11 mouse cellular contexts compared by ENCODE assay signal in the genomic region with DNA sequence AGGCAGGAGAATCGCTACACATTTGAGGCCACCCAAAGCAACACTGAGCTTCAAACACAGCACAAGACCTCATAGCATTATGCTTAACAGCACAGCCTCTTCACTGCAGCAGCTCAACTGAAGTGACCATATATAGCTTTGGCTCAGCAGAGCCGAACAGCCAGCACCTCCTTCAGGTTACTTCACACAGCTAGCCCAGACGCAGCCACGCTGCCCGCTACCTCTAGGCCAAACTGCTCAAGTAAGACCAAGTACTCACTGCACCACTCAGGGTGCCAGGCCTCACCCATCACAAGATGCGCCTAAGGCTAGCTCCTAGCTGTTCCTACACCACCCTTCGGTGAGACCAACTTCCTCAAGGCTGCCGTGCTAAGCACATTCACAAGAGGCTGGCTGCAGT. TPM values are rescaled to one million over a fixed set of nuclear protein-coding genes. Genes with fewer than 3 reads are reported as not detected.
A peak's percentile ranks its signal among the peaks of the same experiment; 100 is the strongest.
DNase-seq lines count a peak whose midpoint lies in the region; ATAC-seq and TF ChIP-seq lines count a peak whose summit lies in the region.
"Had no signal": no experiment of that assay in that cellular context is flagged by ENCODE, and none has a peak within 500 bp of the region (broad histone marks: within the 10 kb centered on the region; RNA-seq: fewer than 3 reads in every experiment).

No protein-coding gene starts in this region.

- DNase-seq in heart, adult 18-20 months = no peak
- DNase-seq in testis, postnatal 10 days (ENCODE audit: low spot score) = no peak
- DNase-seq in kidney, adult 8-10 months = peak; percentile 39 to 77
- no peak for DNase-seq in stomach, postnatal 0 days (ENCODE audit: low spot score)
- DNase-seq in yolk sac, embryonic 10.5 days (ENCODE audit: low spot score) = no peak
- no peak for DNase-seq in thymus, adult 18-20 months

- H3K27me3 ChIP-seq in heart, embryonic 13.5 days (replicated peaks) = no peaks in the 10 kb centered on the region
- H3K27me3 ChIP-seq in testis, adult 2 months (ENCODE audit: control insufficient read depth, insufficient read depth, low read length) = no peaks in the 10 kb centered on the region
- no peaks in the 10 kb centered on the region for H3K27me3 ChIP-seq in stomach, postnatal 0 days (ENCODE audit: control insufficient read depth, insufficient read depth, low read length)
- H3K27me3 ChIP-seq: neural tube, embryonic 13.5 days had no signal

- peak overlapping the region; percentile 5; the same call in 1 of the 2 replicates for H3K4me3 ChIP-seq in heart, embryonic 13.5 days
- 0 out of 2 replicates have a peak overlapping the region, but pooled peaks have one; percentile 4 for H3K4me3 ChIP-seq in testis, adult 2 months (ENCODE audit: control insufficient read depth, low read depth, low read length)
- no peak overlapping the region for H3K4me3 ChIP-seq in stomach, postnatal 0 days (ENCODE audit: low read depth, low read length)
- H3K4me3 ChIP-seq: left cerebral cortex, adult 2 months; neural tube, embryonic 13.5 days had no signal

- no peak for TF ChIP-seq POLR2A in testis, adult 2 months (IDR thresholded peaks at IDR 0.05; ENCODE audit: control insufficient read depth, low read depth, low read length)

- H3K27ac ChIP-seq in heart, embryonic 13.5 days (replicated peaks) = peak overlapping the region; percentile 79
- H3K27ac ChIP-seq in testis, adult 2 months (ENCODE audit: control insufficient read depth, insufficient read depth, low read depth, low read length) = peak overlapping the region; percentile 17; the same call in 1 of the 2 replicates
- H3K27ac ChIP-seq in stomach, postnatal 0 days (replicated peaks) = peak overlapping the region; percentile 56
- H3K27ac ChIP-seq: left cerebral cortex, adult 2 months; neural tube, embryonic 13.5 days had no signal

- ATAC-seq in heart, embryonic 13.5 days (ENCODE audit: extremely low read depth, insufficient number of reproducible peaks, low FRiP score, low TSS enrichment) = no peak; the same call in 1 of the 2 replicates
- ATAC-seq in stomach, postnatal 0 days (ENCODE audit: low FRiP score, low TSS enrichment) = no peak

- TF ChIP-seq EP300 in stomach, postnatal 0 days (optimal IDR thresholded peaks at IDR 0.05) = no peak

- WGBS in heart, embryonic 13.5 days = 57% methylated on average over 8 of the region's 8 CpGs
- WGBS in stomach, postnatal 0 days = 65% methylated on average over 8 of the region's 8 CpGs

- H3K9ac ChIP-seq in heart, embryonic 13.5 days = peak overlapping the region; percentile 48
- no peak overlapping the region for H3K9ac ChIP-seq in stomach, postnatal 0 days (ENCODE audit: low read length)
- H3K9ac ChIP-seq: neural tube, embryonic 13.5 days had no signal

- no peaks in the 10 kb centered on the region for H3K9me3 ChIP-seq in heart, embryonic 13.5 days
- H3K9me3 ChIP-seq in stomach, postnatal 0 days (ENCODE audit: control insufficient read depth, low read length) = no peaks in the 10 kb centered on the region
- H3K9me3 ChIP-seq: neural tube, embryonic 13.5 days had no signal

- H3K4me2 ChIP-seq in heart, embryonic 13.5 days = peak overlapping the region; percentile 82
- no peak overlapping the region for H3K4me2 ChIP-seq in stomach, postnatal 0 days (replicated peaks; ENCODE audit: low read depth)
- H3K4me2 ChIP-seq: neural tube, embryonic 13.5 days had no signal

- H3K4me1 ChIP-seq in heart, embryonic 13.5 days = peaks cover 56% of the 10 kb centered on the region
- H3K4me1 ChIP-seq in testis, adult 2 months (ENCODE audit: control insufficient read depth, insufficient read depth, low read length) = peaks cover 4% of the 10 kb centered on the region
- H3K4me1 ChIP-seq in stomach, postnatal 0 days (replicated peaks; ENCODE audit: control insufficient read depth, insufficient read depth) = no peaks in the 10 kb centered on the region; the same call in 1 of the 2 replicates

- no peak for TF ChIP-seq CTCF in testis, adult 2 months (IDR thresholded peaks at IDR 0.05; ENCODE audit: control insufficient read depth, insufficient read depth, insufficient replicate concordance, low read depth, low read length)
- TF ChIP-seq CTCF in stomach, postnatal 0 days (IDR thresholded peaks at IDR 0.05; ENCODE audit: low read depth) = peak; percentile 39

- H3K36me3 ChIP-seq in heart, embryonic 13.5 days = peaks cover 38% of the 10 kb centered on the region
- peaks cover 5% of the 10 kb centered on the region for H3K36me3 ChIP-seq in testis, adult 2 months (ENCODE audit: control insufficient read depth, insufficient read depth, low read length)
- H3K36me3 ChIP-seq in stomach, postnatal 0 days (ENCODE audit: control insufficient read depth, insufficient read depth, low read length) = peaks cover 9% of the 10 kb centered on the region

RNA-seq across cellular contexts. Expression of a gene that starts 5.6 kb away (rescaled TPM):
- polyA plus RNA-seq in heart, embryonic 13.5 days (2015; fragmentation: Nextera tagmentation; extraction: Ambion mirVana) = 43.9 and 46.5 TPM in 2 replicates
- 10 to 100 TPM; 16.0 to 16.7 TPM for total RNA-seq in heart, adult 18-20 months (2021)
- polyA plus RNA-seq in testis, adult 2 months (2012; rRNA removed) = 143 and 168 TPM in 2 replicates
- 34.2 and 34.3 TPM in 2 replicates for polyA plus RNA-seq in stomach, postnatal 0 days (2015; fragmentation: Nextera tagmentation; extraction: Ambion mirVana)

RNA-seq across cellular contexts. Expression of a gene that starts 5.8 kb away (rescaled TPM):
- 15.1 and 16.0 TPM in 2 replicates for polyA plus RNA-seq in heart, embryonic 13.5 days (2015; fragmentation: Nextera tagmentation; extraction: Ambion mirVana)
- total RNA-seq in heart, adult 18-20 months (2021) = 1 to 10 TPM; 7.0 to 7.8 TPM
- polyA plus RNA-seq in testis, adult 2 months (2012; rRNA removed) = 226 and 236 TPM in 2 replicates
- polyA plus RNA-seq in stomach, postnatal 0 days (2015; fragmentation: Nextera tagmentation; extraction: Ambion mirVana) = 8.7 and 9.7 TPM in 2 replicates

RNA-seq across cellular contexts. Expression of a gene that starts 28.5 kb away (rescaled TPM):
- polyA plus RNA-seq in heart, embryonic 13.5 days (2015; fragmentation: Nextera tagmentation; extraction: Ambion mirVana) = 15.2 and 16.8 TPM in 2 replicates
- total RNA-seq in heart, adult 18-20 months (2021) = 1 to 10 TPM; 3.3 to 4.8 TPM
- polyA plus RNA-seq in testis, adult 2 months (2012; rRNA removed) = 8.1 and 8.9 TPM in 2 replicates
- 56.6 and 58.0 TPM in 2 replicates for polyA plus RNA-seq in stomach, postnatal 0 days (2015; fragmentation: Nextera tagmentation; extraction: Ambion mirVana)

RNA-seq across cellular contexts. Expression of a gene that starts 29.4 kb away (rescaled TPM):
- 15.5 and 16.6 TPM in 2 replicates for polyA plus RNA-seq in heart, embryonic 13.5 days (2015; fragmentation: Nextera tagmentation; extraction: Ambion mirVana)
- 10 to 100 TPM; 17.3 to 19.8 TPM for total RNA-seq in heart, adult 18-20 months (2021)
- 50.2 and 58.0 TPM in 2 replicates for polyA plus RNA-seq in testis, adult 2 months (2012; rRNA removed)
- 14.4 and 15.3 TPM in 2 replicates for polyA plus RNA-seq in stomach, postnatal 0 days (2015; fragmentation: Nextera tagmentation; extraction: Ambion mirVana)

RNA-seq across cellular contexts. Expression of a gene that starts 31.4 kb away (rescaled TPM):
- polyA plus RNA-seq in heart, embryonic 13.5 days (2015; fragmentation: Nextera tagmentation; extraction: Ambion mirVana) = 0.24 TPM in 1 of 2 replicates, not detected in the other
- not detected for total RNA-seq in heart, adult 18-20 months (2021)
- 74.1 and 80.7 TPM in 2 replicates for polyA plus RNA-seq in testis, adult 2 months (2012; rRNA removed)
- polyA plus RNA-seq in stomach, postnatal 0 days (2015; fragmentation: Nextera tagmentation; extraction: Ambion mirVana) = 0.16 and 0.19 TPM in 2 replicates
- total RNA-seq: left cerebral cortex, adult 2 months had no signal
- polyA plus RNA-seq: small intestine, adult 2 months had no signal

Comparison
In these comparisons a context has a peak if more than half of its experiments do, and no peak if none do; other contexts are left out.
1. H3K27ac ChIP-seq: peak in every context shown above with its lines; median percentile 79 in heart, embryonic 13.5 days; 56 in stomach, postnatal 0 days; 17 in testis, adult 2 months.
2. DNase-seq: peak in kidney, adult 8-10 months (2 of 2); none in heart, adult 18-20 months (0 of 2), testis, postnatal 10 days (single experiment), stomach, postnatal 0 days (single experiment), yolk sac, embryonic 10.5 days (single experiment) and thymus, adult 18-20 months (0 of 2).
3. RNA of a gene that starts 5.8 kb away (polyA plus RNA-seq): 226 to 236 TPM in testis, adult 2 months; 15.1 to 16.0 TPM in heart, embryonic 13.5 days and 8.7 to 9.7 TPM in stomach, postnatal 0 days; every median in the first group is over 10 times any median in the second.